Mouse (Mus musculus): ENCODE measurements at regions not wholly inside any gene's neighbourhood (a gene's known extent, or its start where the extent isn't known, plus 50 kb on each side); places are given as distances from the start of the nearest gene placed in this dataset.
A peak's percentile ranks its signal among the peaks of the same experiment; 100 is the strongest.

DNA sequence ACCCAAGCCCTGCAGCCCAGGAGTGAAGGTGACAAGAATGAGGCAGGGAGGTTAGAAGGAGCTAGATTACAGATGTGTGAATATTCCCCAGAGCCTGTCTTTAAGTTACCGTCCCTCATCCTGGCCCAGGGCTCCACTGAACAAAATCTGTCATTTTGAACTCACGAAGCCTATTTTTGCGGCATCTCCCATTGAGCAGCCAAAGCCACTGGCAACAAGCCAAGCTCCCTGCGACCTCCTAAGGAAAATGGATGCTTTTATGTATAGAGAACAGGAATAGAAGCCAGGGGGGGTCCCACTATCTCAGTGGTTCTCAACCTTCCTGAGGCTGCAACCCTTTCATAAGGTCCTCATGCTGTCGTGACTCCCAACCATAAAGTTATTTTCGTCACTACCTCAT, 121.0 kb upstream of the Thy1 start:
- H3K27me3 ChIP-seq (ENCODE audit: insufficient read depth, low read length), result no peaks in the 10 kb centered on the region; the same call in 1 of the 2 replicates
- DNase-seq (ENCODE audit: low spot score), result no peak
- 41% methylated on average over 6 of the region's 6 CpGs for WGBS

DNA sequence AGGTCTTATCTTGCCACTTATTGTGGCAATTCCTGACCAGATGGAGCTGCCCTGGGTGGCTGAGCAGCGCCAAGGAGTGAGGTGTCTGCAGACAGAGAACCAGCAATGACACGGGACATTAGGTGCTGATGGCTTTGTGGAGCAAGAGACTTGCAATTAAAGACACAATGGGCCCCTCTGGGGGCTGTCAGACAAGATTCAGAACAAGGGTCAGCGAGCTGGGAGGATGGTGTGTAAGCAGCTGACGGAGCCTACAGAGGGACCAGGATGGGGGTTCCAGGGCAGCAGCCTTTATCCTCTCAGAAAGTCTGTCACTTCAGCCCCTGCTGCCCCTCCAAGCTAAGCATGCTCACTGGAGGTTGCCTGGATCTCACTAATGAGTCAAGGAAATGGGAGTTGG, 120.1 kb upstream of the Thy1 start:
- H3K9me3 ChIP-seq (replicated peaks; ENCODE audit: low read length), result no peaks in the 10 kb centered on the region
- H3K27me3 ChIP-seq (ENCODE audit: insufficient read depth, low read length), result no peaks in the 10 kb centered on the region; the same call in 1 of the 2 replicates
- DNase-seq (ENCODE audit: low spot score), result peak; percentile 13
- ATAC-seq (replicated peaks; ENCODE audit: low FRiP score, low read depth), result no peak
- H3K4me3 ChIP-seq (replicated peaks; ENCODE audit: low read depth, low read length), result no peak overlapping the region
- H3K4me1 ChIP-seq (replicated peaks; ENCODE audit: insufficient read depth, low read length), result no peaks in the 10 kb centered on the region
- 8% methylated on average over 4 of the region's 4 CpGs for WGBS
- no peak overlapping the region for H3K9ac ChIP-seq (ENCODE audit: low read depth, low read length)
- H3K27ac ChIP-seq, result no peak overlapping the region
- no peak overlapping the region for H3K4me2 ChIP-seq (ENCODE audit: low read length)
- no peak for TF ChIP-seq CTCF (IDR thresholded peaks at IDR 0.05; ENCODE audit: low read depth)
- no peaks in the 10 kb centered on the region for H3K36me3 ChIP-seq (ENCODE audit: insufficient read depth, low read length)

More for the DNA sequence above, 121.0 kb upstream of the Thy1 start:
- Histone ChIP-seq H3K27ac (no peak overlapping the region), H3K9ac (ENCODE audit: low read depth, low read length) (no peak overlapping the region), H3K4me3 (replicated peaks; ENCODE audit: low read depth, low read length) (no peak overlapping the region), H3K4me2 (ENCODE audit: low read length) (no peak overlapping the region), H3K4me1 (replicated peaks; ENCODE audit: insufficient read depth, low read length) (no peaks in the 10 kb centered on the region), H3K36me3 (ENCODE audit: insufficient read depth, low read length) (no peaks in the 10 kb centered on the region), H3K9me3 (replicated peaks; ENCODE audit: low read length) (no peaks in the 10 kb centered on the region)
- ATAC-seq (replicated peaks; ENCODE audit: low FRiP score, low read depth), result no peak
- no peak for TF ChIP-seq CTCF (IDR thresholded peaks at IDR 0.05; ENCODE audit: low read depth)

DNA sequence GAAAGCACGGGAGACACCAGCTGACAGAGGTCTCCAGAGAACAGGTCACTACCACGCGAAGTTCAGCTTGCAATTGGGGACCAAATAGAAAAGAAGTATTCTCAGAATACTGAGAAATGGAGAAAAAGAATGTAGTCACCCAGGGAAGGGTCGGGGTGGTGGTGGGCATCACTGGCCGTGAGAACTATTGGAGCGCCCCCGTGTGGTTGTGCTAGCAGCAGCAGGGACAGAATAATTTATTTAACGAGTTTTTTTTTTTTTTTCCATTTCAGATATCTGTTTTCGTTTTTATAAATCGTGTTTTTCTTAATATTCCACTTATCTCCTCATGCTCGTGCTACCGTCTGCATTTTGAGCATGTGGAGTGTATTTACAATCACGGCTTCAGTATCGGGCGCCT, 118.4 kb upstream of the Thy1 start:
- DNase-seq (ENCODE audit: low spot score), result no peak
- H3K4me3 ChIP-seq (replicated peaks; ENCODE audit: low read depth, low read length), result no peak overlapping the region
- peak; percentile 62 for TF ChIP-seq CTCF (IDR thresholded peaks at IDR 0.05; ENCODE audit: low read depth)

GRCm38 (mm10) chr9:43929312-43930036, 113.7 kb upstream of the Thy1 start:
- ATAC-seq (replicated peaks; ENCODE audit: low FRiP score, low read depth) (no peak; the same call in 1 of the 2 replicates), DNase-seq (ENCODE audit: low spot score) (peak; percentile 68)
- Histone ChIP-seq H3K4me2 (ENCODE audit: low read length) (peak overlapping the region; percentile 6; the same call in 1 of the 2 replicates), H3K4me1 (replicated peaks; ENCODE audit: insufficient read depth, low read length) (peaks cover 18% of the 10 kb centered on the region; the same call in 1 of the 2 replicates), H3K4me3 (replicated peaks; ENCODE audit: low read depth, low read length) (no peak overlapping the region), H3K9me3 (replicated peaks; ENCODE audit: low read length) (no peaks in the 10 kb centered on the region), H3K27me3 (ENCODE audit: insufficient read depth, low read length) (no peaks in the 10 kb centered on the region), H3K36me3 (ENCODE audit: insufficient read depth, low read length) (no peaks in the 10 kb centered on the region), H3K27ac (no peak overlapping the region), H3K9ac (ENCODE audit: low read depth, low read length) (no peak overlapping the region)
- no peak for TF ChIP-seq CTCF (IDR thresholded peaks at IDR 0.05; ENCODE audit: low read depth)
- WGBS, result 16% methylated on average over 7 of the region's 7 CpGs

More for the DNA sequence above, 118.4 kb upstream of the Thy1 start:
- H3K9me3 ChIP-seq (replicated peaks; ENCODE audit: low read length), result no peaks in the 10 kb centered on the region
- H3K27ac ChIP-seq, result no peak overlapping the region
- ATAC-seq (replicated peaks; ENCODE audit: low FRiP score, low read depth), result no peak
- H3K4me1 ChIP-seq (replicated peaks; ENCODE audit: insufficient read depth, low read length), result 0 out of 2 replicates have a peak, but pooled peaks cover 7% of the 10 kb centered on the region
- H3K4me2 ChIP-seq (ENCODE audit: low read length), result no peak overlapping the region
- no peaks in the 10 kb centered on the region; the same call in 1 of the 2 replicates for H3K27me3 ChIP-seq (ENCODE audit: insufficient read depth, low read length)
- WGBS, result 34% methylated on average over 15 of the region's 15 CpGs
- H3K9ac ChIP-seq (ENCODE audit: low read depth, low read length), result no peak overlapping the region
- no peaks in the 10 kb centered on the region for H3K36me3 ChIP-seq (ENCODE audit: insufficient read depth, low read length)

DNA sequence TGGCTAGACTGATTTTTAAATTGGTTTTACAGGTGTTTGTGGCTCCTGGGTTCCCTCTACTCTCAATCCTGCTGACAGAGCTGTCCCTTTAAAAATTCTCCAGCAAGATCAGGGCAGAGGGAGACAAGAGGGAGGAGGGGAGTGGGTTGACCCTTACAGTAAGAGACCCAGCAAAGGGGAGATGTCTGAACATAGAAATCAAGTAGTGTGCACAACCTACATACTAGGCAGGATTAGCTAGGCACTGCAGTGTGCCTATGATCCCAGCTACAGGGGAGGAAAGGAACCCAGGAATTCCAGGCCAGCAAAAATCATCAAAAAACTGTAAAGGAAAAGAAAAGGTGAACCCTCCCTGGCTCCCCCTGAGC, 113.2 kb upstream of the Thy1 start:
- no peaks in the 10 kb centered on the region for H3K36me3 ChIP-seq (ENCODE audit: insufficient read depth, low read length)
- no peak for TF ChIP-seq CTCF (IDR thresholded peaks at IDR 0.05; ENCODE audit: low read depth)
- H3K4me2 ChIP-seq (ENCODE audit: low read length), result no peak overlapping the region
- H3K4me1 ChIP-seq (replicated peaks; ENCODE audit: insufficient read depth, low read length), result peaks cover 18% of the 10 kb centered on the region; the same call in 1 of the 2 replicates
- no peak overlapping the region for H3K4me3 ChIP-seq (replicated peaks; ENCODE audit: low read depth, low read length)
- H3K27ac ChIP-seq, result no peak overlapping the region
- no peak for ATAC-seq (replicated peaks; ENCODE audit: low FRiP score, low read depth)
- no peaks in the 10 kb centered on the region for H3K27me3 ChIP-seq (ENCODE audit: insufficient read depth, low read length)
- DNase-seq (ENCODE audit: low spot score), result no peak
- H3K9ac ChIP-seq (ENCODE audit: low read depth, low read length), result no peak overlapping the region
- no peaks in the 10 kb centered on the region for H3K9me3 ChIP-seq (replicated peaks; ENCODE audit: low read length)

DNA sequence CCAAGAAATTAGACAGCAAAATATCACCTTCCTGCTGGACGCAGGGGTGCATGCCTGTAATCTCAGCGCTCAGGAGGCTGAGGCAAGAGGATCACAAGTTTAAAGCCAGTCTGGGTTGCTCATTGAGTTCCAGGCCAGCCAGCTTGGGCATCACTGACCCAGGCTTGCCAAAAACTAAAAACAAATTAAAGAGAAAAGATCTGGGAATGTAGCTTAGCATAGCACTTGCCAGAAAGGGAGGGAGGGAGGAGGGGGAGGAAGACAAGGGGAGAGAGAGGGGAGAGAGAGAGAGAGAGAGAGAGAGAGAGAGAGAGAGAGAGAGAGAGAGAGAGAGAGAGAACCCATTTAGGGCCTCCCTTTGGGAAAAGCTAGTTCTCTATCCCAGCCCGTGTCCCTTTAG, 112.7 kb upstream of the Thy1 start:
- H3K36me3 ChIP-seq (ENCODE audit: insufficient read depth, low read length), result no peaks in the 10 kb centered on the region
- no peak overlapping the region for H3K9ac ChIP-seq (ENCODE audit: low read depth, low read length)
- no peak overlapping the region for H3K4me3 ChIP-seq (replicated peaks; ENCODE audit: low read depth, low read length)
- DNase-seq (ENCODE audit: low spot score) (no peak), ATAC-seq (replicated peaks; ENCODE audit: low FRiP score, low read depth) (no peak)
- TF ChIP-seq CTCF (IDR thresholded peaks at IDR 0.05; ENCODE audit: low read depth), result no peak
- H3K27ac ChIP-seq, result no peak overlapping the region
- H3K9me3 ChIP-seq (replicated peaks; ENCODE audit: low read length), result no peaks in the 10 kb centered on the region
- no peak overlapping the region for H3K4me2 ChIP-seq (ENCODE audit: low read length)
- H3K4me1 ChIP-seq (replicated peaks; ENCODE audit: insufficient read depth, low read length), result peaks cover 18% of the 10 kb centered on the region; the same call in 1 of the 2 replicates
- no peaks in the 10 kb centered on the region for H3K27me3 ChIP-seq (ENCODE audit: insufficient read depth, low read length)
- 64% methylated on average over 3 of the region's 3 CpGs for WGBS
